Mouse (Mus musculus) CH12.LX (cell line): ENCODE data around the gene Agpat3. TPM values are rescaled to one million over a fixed set of nuclear protein-coding genes. Genes with fewer than 3 reads are reported as not detected.

ENCODE experiments used
- DNase-seq: peaks from one replicate; pipeline ENCODE4 v3.0.0-alpha.2; 2013; ENCODE audit errors: extremely low read depth
- H3K27ac ChIP-seq: 2 replicates; pipeline ENCODE4 v1.5.1; 2012; ENCODE audit warnings: low read depth, mild to moderate bottlenecking, control low read depth, moderate library complexity; ENCODE audit not compliant: insufficient read depth
- H3K27me3 ChIP-seq: replicated peaks from 2 replicates; pipeline ENCODE3; 2012; ENCODE audit warnings: inconsistent platforms
- H3K36me3 ChIP-seq, 2 experiments: replicated peaks in 1 of 2; 2 replicates each; pipeline versions ENCODE3 to v1.6.1; 2012; ENCODE audit warnings: inconsistent platforms in 1 of 2, low read length in 1 of 2, mild to moderate bottlenecking in 1 of 2, mixed read lengths in 1 of 2, moderate library complexity in 1 of 2; ENCODE audit not compliant: control insufficient read depth in 1 of 2, insufficient read depth in 1 of 2
- H3K4me1 ChIP-seq, 2 experiments: 2 replicates each; pipeline ENCODE4 v1.6.1; 2012; ENCODE audit warnings: inconsistent platforms in 1 of 2, moderate library complexity in 1 of 2; ENCODE audit not compliant: insufficient read depth in 2 of 2, control insufficient read depth in 1 of 2
- H3K4me2 ChIP-seq: 2 replicates; pipeline ENCODE4 v1.6.1; 2012; ENCODE audit warnings: low read depth, mild to moderate bottlenecking, control low read depth; ENCODE audit not compliant: poor library complexity, insufficient read depth, severe bottlenecking
- H3K4me3 ChIP-seq, 3 experiments: fragments of 150-350 bp in 1 of 3; sonication (generic) in 1 of 3; replicated peaks in 1 of 3; 2 replicates each; pipeline versions ENCODE3 to v1.5.1; 2011 to 2012; ENCODE audit warnings: low read depth in 2 of 3, low read length in 2 of 3, mild to moderate bottlenecking in 2 of 3, moderate library complexity in 2 of 3, control low read depth in 1 of 3, improper control_type of control experiment in 1 of 3, inconsistent platforms in 1 of 3, mixed read lengths in 1 of 3; ENCODE audit not compliant: poor library complexity in 1 of 3
- H3K79me2 ChIP-seq: replicated peaks from 2 replicates; pipeline ENCODE4 v1.6.1; 2012; ENCODE audit warnings: mild to moderate bottlenecking, moderate library complexity; ENCODE audit not compliant: control insufficient read depth, poor library complexity, insufficient read depth, severe bottlenecking; ENCODE audit errors: extremely low read depth
- H3K9ac ChIP-seq: 2 replicates; pipeline ENCODE4 v1.6.1; 2012; ENCODE audit warnings: low read depth, mild to moderate bottlenecking, control low read depth, moderate library complexity; ENCODE audit not compliant: insufficient read depth
- H3K9me3 ChIP-seq: replicated peaks from 2 replicates; pipeline ENCODE3; 2012; ENCODE audit warnings: low read length, inconsistent platforms, mixed read lengths
- BHLHE40 ChIP-seq: IDR thresholded peaks from 2 replicates; pipeline ENCODE4 v1.6.1; 2011; ENCODE audit warnings: mild to moderate bottlenecking, low read depth, low read length, improper control_type of control experiment
- CHD1 ChIP-seq: IDR thresholded peaks from 2 replicates; pipeline ENCODE4 v1.6.1; 2012; ENCODE audit warnings: low read depth, low read length, improper control_type of control experiment, inconsistent platforms
- CHD2 ChIP-seq: IDR thresholded peaks from 2 replicates; pipeline ENCODE4 v1.6.1; 2011; ENCODE audit warnings: low read length, improper control_type of control experiment
- E2F4 ChIP-seq: IDR thresholded peaks from 2 replicates; pipeline ENCODE4 v1.6.1; 2011; ENCODE audit warnings: low read depth, low read length, improper control_type of control experiment; ENCODE audit not compliant: insufficient replicate concordance
- ETS1 ChIP-seq: conservative IDR thresholded peaks from 2 replicates; pipeline ENCODE4 v1.6.1; 2012; ENCODE audit warnings: low read depth, mild to moderate bottlenecking, inconsistent platforms, low read length, improper control_type of control experiment, moderate library complexity
- GABPA ChIP-seq: IDR thresholded peaks from 2 replicates; pipeline ENCODE4 v1.6.1; 2012; ENCODE audit warnings: low read depth, low read length, improper control_type of control experiment, inconsistent platforms; ENCODE audit not compliant: insufficient replicate concordance
- IRF4 ChIP-seq: IDR thresholded peaks from 2 replicates; pipeline ENCODE4 v1.6.1; 2014; ENCODE audit warnings: low read depth, mild to moderate bottlenecking, inconsistent platforms, low read length, improper control_type of control experiment
- JUN ChIP-seq: IDR thresholded peaks from 2 replicates; pipeline ENCODE4 v1.6.1; 2011; ENCODE audit warnings: low read depth, mild to moderate bottlenecking, low read length, improper control_type of control experiment, moderate library complexity; ENCODE audit not compliant: insufficient read depth
- KAT2A ChIP-seq: IDR thresholded peaks from 2 replicates; pipeline ENCODE4 v1.6.1; 2012; ENCODE audit warnings: low read length, improper control_type of control experiment, inconsistent platforms; ENCODE audit not compliant: insufficient replicate concordance
- MAFK ChIP-seq: IDR thresholded peaks from 2 replicates; pipeline ENCODE4 v1.6.1; 2011; ENCODE audit warnings: low read length, improper control_type of control experiment; ENCODE audit not compliant: insufficient replicate concordance
- MXI1 ChIP-seq: IDR thresholded peaks from 2 replicates; pipeline ENCODE4 v1.6.1; 2011; ENCODE audit warnings: mild to moderate bottlenecking, low read depth, low read length, improper control_type of control experiment
- PAX5 ChIP-seq: IDR thresholded peaks from 2 replicates; pipeline ENCODE4 v1.6.1; 2012; ENCODE audit warnings: low read length, inconsistent platforms, mixed read lengths
- POLR2AphosphoS2 ChIP-seq: IDR thresholded peaks from 2 replicates; pipeline ENCODE4 v1.6.1; 2011; ENCODE audit warnings: low read depth, low read length, improper control_type of control experiment
- UBTF ChIP-seq: IDR thresholded peaks from 2 replicates; pipeline ENCODE4 v1.6.1; 2012; ENCODE audit warnings: low read depth, mild to moderate bottlenecking, inconsistent platforms, low read length, improper control_type of control experiment, moderate library complexity
- USF2 ChIP-seq: conservative IDR thresholded peaks from 2 replicates; pipeline ENCODE4 v1.6.1; 2011; ENCODE audit warnings: low read depth, low read length, improper control_type of control experiment
- ZC3H11A ChIP-seq: IDR thresholded peaks from 2 replicates; pipeline ENCODE4 v1.6.1; 2012; ENCODE audit warnings: low read depth, mild to moderate bottlenecking, inconsistent platforms, low read length, improper control_type of control experiment
- dilution Hi-C: fragments of 300-500 bp; cut with MboI; formaldehyde crosslinking; loops from 2 replicates; pipeline ENCODE4 v1.14.3; 2020; ENCODE audit warnings: low sequenced_read_pairs; ENCODE audit not compliant: extremely low pct_unique_long_range_greater_than_20kb, extremely low pct_ligation_motif_present
- in situ Hi-C: fragments of 300-500 bp; cut with MboI; formaldehyde crosslinking; loops from 3 replicates; pipeline ENCODE4 v1.14.3; 2019; ENCODE audit warnings: low sequenced_read_pairs, low pct_ligation_motif_present, low pct_unique_long_range_greater_than_20kb, mixed read lengths
- polyA plus RNA-seq: library from polyadenylated mRNA; unstranded; fragments of >175 nt; gene quantifications from 2 replicates; pipeline ENCODE4 v1.2.1, GENCODE M21; 2012; ENCODE audit warnings: low read depth; ENCODE audit not compliant: insufficient read length
- total RNA-seq, 2 experiments: library from RNA; depleted of rRNA; stranded (reverse); fragments of 300-350 nt in 1 of 2; fragments of >200 nt in 1 of 2; gene quantifications; 2 replicates each; pipeline ENCODE4 v1.2.3; 2012 to 2014

Gene Agpat3
- total and polyA plus RNA-seq, 3 experiments = 36.7 to 67.2 (median 63.1) TPM

GRCm38 (mm10) chr10:78366851-78367312 lies 14.6 kb upstream of the Agpat3 start:
- TF ChIP-seq CHD2 (no peak), E2F4 (no peak), POLR2AphosphoS2 (no peak)
- Histone ChIP-seq H3K4me2 (no peak overlapping the region), H3K27ac (no peak overlapping the region), H3K4me1 (peaks cover 2 to 29% of the 10 kb centered on the region in 2 experiments), H3K9ac (no peak overlapping the region), H3K79me2 (no peaks in the 10 kb centered on the region), H3K36me3 (no peaks in the 10 kb centered on the region), H3K9me3 (no peaks in the 10 kb centered on the region), H3K27me3 (no peaks in the 10 kb centered on the region), H3K4me3 (no peak overlapping the region)
- in situ Hi-C loops = no loop called here
- dilution Hi-C loops = no loop called here
- DNase-seq = no peak

GRCm38 (mm10) chr10:78366195-78366834 lies 14.0 kb upstream of the Agpat3 start:
- Histone ChIP-seq H3K27ac (no peak overlapping the region), H3K36me3 (no peaks in the 10 kb centered on the region), H3K9ac (no peak overlapping the region), H3K4me2 (no peak overlapping the region), H3K4me3 (no peak overlapping the region), H3K9me3 (no peaks in the 10 kb centered on the region), H3K79me2 (no peaks in the 10 kb centered on the region), H3K4me1 (peaks cover 0 to 24% of the 10 kb centered on the region in 2 experiments; a peak in 2 of 4 replicates), H3K27me3 (no peaks in the 10 kb centered on the region)
- in situ Hi-C loops (no loop called here), dilution Hi-C loops (no loop called here)
- no peak for TF ChIP-seq KAT2A
- TF ChIP-seq MAFK = no peak
- no peak for TF ChIP-seq ETS1
- TF ChIP-seq CHD1 = no peak
- no peak for TF ChIP-seq UBTF
- TF ChIP-seq ZC3H11A = no peak
- no peak for TF ChIP-seq USF2
- TF ChIP-seq JUN = no peak
- TF ChIP-seq GABPA = no peak
- TF ChIP-seq CHD2 = no peak
- no peak for TF ChIP-seq BHLHE40
- TF ChIP-seq PAX5 = no peak
- TF ChIP-seq IRF4 = no peak
- TF ChIP-seq POLR2AphosphoS2 = no peak
- TF ChIP-seq MXI1 = no peak
- DNase-seq = no peak
